Mouse (Mus musculus): Measurements from ENCODE around the gene B020004J07Rik. TPM values are rescaled to one million over a fixed set of nuclear protein-coding genes. Genes with fewer than 3 reads are reported as not detected.

B020004J07Rik gene
- total RNA-seq, 1 experiment: 1.5 TPM

DNA sequence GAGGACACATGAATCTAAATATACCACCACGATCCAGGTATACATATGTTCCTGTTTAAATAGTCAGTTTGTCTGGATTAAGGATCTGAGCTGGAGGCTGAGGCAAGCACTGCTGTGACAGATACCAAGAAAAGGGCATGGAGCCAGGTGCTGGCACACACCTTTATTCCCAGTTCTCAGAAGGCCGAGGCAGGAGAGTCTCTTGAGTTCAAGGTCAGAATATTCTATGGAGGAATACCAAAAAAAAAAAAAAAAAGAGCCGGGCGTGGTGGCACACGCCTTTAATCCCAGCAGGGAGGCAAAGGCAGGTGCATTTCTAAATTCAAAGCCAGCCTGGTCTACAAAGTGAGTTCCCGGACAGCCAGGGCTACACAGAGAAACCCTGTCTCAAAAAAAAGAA lies 18.5 kb upstream of the B020004J07Rik start:
- Histone ChIP-seq H3K4me3 (ENCODE audit: insufficient read depth in 1 of 2, low read depth in 1 of 2, low read length in 2 of 2, poor library complexity in 1 of 2, severe bottlenecking in 1 of 2) (no peak overlapping the region), H3K4me1 (ENCODE audit: control insufficient read depth in 2 of 2, insufficient read depth in 2 of 2, low read length in 2 of 2, poor library complexity in 1 of 2) (peaks cover 0 to 8% of the 10 kb centered on the region in 2 experiments; a peak in 2 of 4 replicates), H3K9ac (ENCODE audit: insufficient read depth, low read depth, low read length, poor library complexity, severe bottlenecking) (no peak overlapping the region), H3K27ac (ENCODE audit: insufficient read depth, low read depth, low read length, poor library complexity, severe bottlenecking) (no peak overlapping the region), H3K36me3 (ENCODE audit: control insufficient read depth, insufficient read depth, low read length, poor library complexity, severe bottlenecking) (no peaks in the 10 kb centered on the region), H3K9me3 (ENCODE audit: control insufficient read depth, insufficient read depth, low read depth, low read length) (no peaks in the 10 kb centered on the region)
- in situ Hi-C loops (cut with MboI; ENCODE audit: low sequenced_read_pairs in 2 of 2, unreplicated experiment in 2 of 2): loop anchor here in 1 of 2 experiments (25.0 kb wide), 1 partner anchor 125 kb away; the partner anchor contains the start of genes Gm12789 and Gm12790
- DNase-seq (ENCODE audit: low read depth, low spot score): no peak
- TF ChIP-seq CHD2 (IDR thresholded peaks at IDR 0.05; ENCODE audit: low read depth, low read length): no peak
- TF ChIP-seq ZNF384 (IDR thresholded peaks at IDR 0.05; ENCODE audit: low read depth, low read length): peak; percentile 54; the same call in 1 of the 2 replicates

- DNase-seq (ENCODE audit: low read depth, low spot score): peak; percentile 88
- H3K36me3 ChIP-seq (ENCODE audit: control insufficient read depth, insufficient read depth, low read length, poor library complexity, severe bottlenecking): no peaks in the 10 kb centered on the region
- TF ChIP-seq MAFK (IDR thresholded peaks at IDR 0.05; ENCODE audit: insufficient read depth, low read depth, low read length) (no peak), CHD2 (IDR thresholded peaks at IDR 0.05; ENCODE audit: low read depth, low read length) (no peak), HCFC1 (IDR thresholded peaks at IDR 0.05; ENCODE audit: borderline replicate concordance, insufficient read depth, low read length) (no peak), ZNF384 (IDR thresholded peaks at IDR 0.05; ENCODE audit: low read depth, low read length) (peak; percentile 37; the same call in 1 of the 2 replicates), ZC3H11A (IDR thresholded peaks at IDR 0.05; ENCODE audit: borderline replicate concordance, low read depth, low read length) (peak; percentile 100)
- no peak overlapping the region for H3K4me3 ChIP-seq (ENCODE audit: insufficient read depth in 1 of 2, low read depth in 1 of 2, low read length in 2 of 2, poor library complexity in 1 of 2, severe bottlenecking in 1 of 2)
- in situ Hi-C loops (cut with MboI; ENCODE audit: low sequenced_read_pairs in 2 of 2, unreplicated experiment in 2 of 2): loop anchor here in 1 of 2 experiments (25.0 kb wide), 1 partner anchor 126 kb away; the partner anchor contains the start of genes Gm12789 and Gm12790
- H3K9ac ChIP-seq (ENCODE audit: insufficient read depth, low read depth, low read length, poor library complexity, severe bottlenecking): no peak overlapping the region
- no peaks in the 10 kb centered on the region for H3K9me3 ChIP-seq (ENCODE audit: control insufficient read depth, insufficient read depth, low read depth, low read length)
- no peak overlapping the region for H3K27ac ChIP-seq (ENCODE audit: insufficient read depth, low read depth, low read length, poor library complexity, severe bottlenecking)
- peaks cover 0 to 8% of the 10 kb centered on the region in 2 experiments; a peak in 2 of 4 replicates for H3K4me1 ChIP-seq (ENCODE audit: control insufficient read depth in 2 of 2, insufficient read depth in 2 of 2, low read length in 2 of 2, poor library complexity in 1 of 2)
Measured at GRCm38 (mm10) chr4:101860873-101861272, 17.1 kb upstream of the B020004J07Rik start.

DNA sequence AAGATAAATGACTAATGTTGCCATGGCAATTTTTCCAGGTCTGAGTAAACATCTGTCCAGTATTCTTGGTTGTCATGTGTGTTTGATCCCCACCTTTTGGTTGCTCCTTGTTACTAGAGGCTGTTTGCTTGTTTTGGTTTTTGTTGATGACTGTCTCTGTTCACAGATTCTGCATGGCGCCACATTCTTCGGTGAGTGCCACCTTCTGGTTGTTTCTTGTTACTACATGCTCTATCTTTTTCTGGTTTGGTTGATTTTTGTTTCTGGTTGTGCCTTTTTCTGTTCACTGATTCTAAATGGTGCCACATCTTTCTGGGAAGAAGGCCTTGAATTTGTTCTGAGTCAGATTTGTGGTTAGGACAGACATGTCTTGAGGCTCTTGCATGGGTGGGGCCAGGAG lies 7.1 kb upstream of the B020004J07Rik start:
- Histone ChIP-seq H3K27ac (ENCODE audit: insufficient read depth, low read depth, low read length, poor library complexity, severe bottlenecking) (no peak overlapping the region), H3K36me3 (ENCODE audit: control insufficient read depth, insufficient read depth, low read length, poor library complexity, severe bottlenecking) (no peaks in the 10 kb centered on the region), H3K4me3 (ENCODE audit: insufficient read depth in 1 of 2, low read depth in 1 of 2, low read length in 2 of 2, poor library complexity in 1 of 2, severe bottlenecking in 1 of 2) (no peak overlapping the region), H3K9me3 (ENCODE audit: control insufficient read depth, insufficient read depth, low read depth, low read length) (peaks cover 1% of the 10 kb centered on the region; the same call in 1 of the 2 replicates), H3K9ac (ENCODE audit: insufficient read depth, low read depth, low read length, poor library complexity, severe bottlenecking) (no peak overlapping the region), H3K4me1 (ENCODE audit: control insufficient read depth in 2 of 2, insufficient read depth in 2 of 2, low read length in 2 of 2, poor library complexity in 1 of 2) (no peaks in the 10 kb centered on the region)
- no peak for TF ChIP-seq CHD2 (IDR thresholded peaks at IDR 0.05; ENCODE audit: low read depth, low read length)
- no peak for TF ChIP-seq HCFC1 (IDR thresholded peaks at IDR 0.05; ENCODE audit: borderline replicate concordance, insufficient read depth, low read length)
- no peak for TF ChIP-seq MAFK (IDR thresholded peaks at IDR 0.05; ENCODE audit: insufficient read depth, low read depth, low read length)
- TF ChIP-seq ZNF384 (IDR thresholded peaks at IDR 0.05; ENCODE audit: low read depth, low read length): no peak
- TF ChIP-seq ZC3H11A (IDR thresholded peaks at IDR 0.05; ENCODE audit: borderline replicate concordance, low read depth, low read length): no peak
- peak; percentile 35 for DNase-seq (ENCODE audit: low read depth, low spot score)
- in situ Hi-C loops (cut with MboI; ENCODE audit: low sequenced_read_pairs in 2 of 2, unreplicated experiment in 2 of 2): loop anchor here in 1 of 2 experiments (25.0 kb wide), 1 partner anchor 136 kb away; the partner anchor contains the start of genes Gm12789 and Gm12790

Other genes with a start within 250 kb of the B020004J07Rik start
- 81.6 and 111 TPM in 2 replicates for gene Leprot, start 196.3 kb downstream of the B020004J07Rik start, total RNA-seq (2012; rRNA removed)
- 0.69 and 1.3 TPM in 2 replicates for gene Lepr, start 126.6 kb downstream of the B020004J07Rik start, total RNA-seq (2012; rRNA removed)
- gene C130073F10Rik, start 49.8 kb upstream of the B020004J07Rik start, total RNA-seq (2012; rRNA removed): 4.2 and 8.8 TPM in 2 replicates
- 10.6 and 11.2 TPM in 2 replicates for gene Gm12800, start 65.1 kb upstream of the B020004J07Rik start, total RNA-seq (2012; rRNA removed)
- 18.5 and 18.8 TPM in 2 replicates for gene Gm12794, start 96.4 kb upstream of the B020004J07Rik start, total RNA-seq (2012; rRNA removed)
- gene Gm12790, start 137.0 kb upstream of the B020004J07Rik start, total RNA-seq (2012; rRNA removed): 0.32 and 1.6 TPM in 2 replicates
- gene Gm12789, start 142.6 kb upstream of the B020004J07Rik start, total RNA-seq (2012; rRNA removed): not detected in 2 replicates
- 0.32 and 1.4 TPM in 2 replicates for gene Pde4b, start 243.5 kb upstream of the B020004J07Rik start, total RNA-seq (2012; rRNA removed)

Measured in ES-E14 (cell line).